Mouse (Mus musculus) midbrain, postnatal 0 days (tissue): ENCODE measurements around the gene Zfp553. TPM values are rescaled to one million over a fixed set of nuclear protein-coding genes. Genes with fewer than 3 reads are reported as not detected.

Experiments used
- ATAC-seq: fragments of 200-750 bp; cut with Nextera tagmentation; 2 replicates; pipeline ENCODE4 v1.8.0; 2017; ENCODE audit warnings: moderate number of reproducible peaks, mild to moderate bottlenecking, moderate TSS enrichment, moderate library complexity; ENCODE audit not compliant: low FRiP score
- DNase-seq: peaks from one replicate; pipeline ENCODE4 v3.0.0-alpha.2; 2015; ENCODE audit warnings: low spot score
- H3K27ac ChIP-seq: fragments of 300-500 bp; sonication (generic); 2 replicates; pipeline ENCODE4 v1.5.1; 2014; ENCODE audit warnings: low read depth, mild to moderate bottlenecking, low read length, mixed read lengths
- H3K27me3 ChIP-seq: fragments of 300-500 bp; sonication (generic); 2 replicates; pipeline ENCODE4 v1.6.1; 2014; ENCODE audit warnings: low read length, control low read depth, mixed read lengths; ENCODE audit not compliant: insufficient read depth
- H3K36me3 ChIP-seq: fragments of 300-500 bp; sonication (generic); 2 replicates; pipeline ENCODE4 v1.6.1; 2014; ENCODE audit warnings: low read length, control low read depth, mixed read lengths; ENCODE audit not compliant: insufficient read depth
- H3K4me1 ChIP-seq: fragments of 300-500 bp; sonication (generic); 2 replicates; pipeline ENCODE4 v1.6.1; 2014; ENCODE audit warnings: mild to moderate bottlenecking, control low read depth, antibody characterized with exemption, low read length, mixed read lengths; ENCODE audit not compliant: insufficient read depth
- H3K4me2 ChIP-seq: fragments of 300-500 bp; sonication (generic); 2 replicates; pipeline ENCODE4 v1.6.1; 2014; ENCODE audit warnings: low read depth, mild to moderate bottlenecking, low read length, mixed read lengths; ENCODE audit not compliant: poor library complexity, severe bottlenecking
- H3K4me3 ChIP-seq: fragments of 300-500 bp; sonication (generic); 2 replicates; pipeline ENCODE4 v1.5.1; 2014; ENCODE audit warnings: low read depth, mild to moderate bottlenecking, low read length, moderate library complexity
- H3K9ac ChIP-seq: fragments of 300-500 bp; sonication (generic); replicated peaks from 2 replicates; pipeline ENCODE4 v1.6.1; 2014; ENCODE audit warnings: mild to moderate bottlenecking, low read length, moderate library complexity, mixed read lengths; ENCODE audit not compliant: poor library complexity, severe bottlenecking
- H3K9me3 ChIP-seq: fragments of 300-500 bp; sonication (generic); 2 replicates; pipeline ENCODE4 v1.6.1; 2016; ENCODE audit warnings: low read length, control low read depth
- CTCF ChIP-seq: IDR thresholded peaks from 2 replicates; pipeline ENCODE4 v1.5.1; 2016; ENCODE audit warnings: antibody characterized with exemption, mild to moderate bottlenecking
- WGBS: fragments of 180-500 bp; shearing (Covaris S2); extraction: QIAGEN DNeasy Blood & Tissue Kit; methylation state at CpG from one replicate; pipeline ENCODE4 v1.1.7; 2014; 5-methylcytosine and 5-hydroxymethylcytosine counted together
- polyA plus RNA-seq: library from polyadenylated mRNA; unstranded; fragments of >200 nt; fragmentation: Nextera tagmentation; extraction: Ambion mirVana; gene quantifications from 2 replicates; pipeline ENCODE4 v1.2.1, GENCODE M21; 2015
- total RNA-seq: library from RNA; depleted of rRNA; stranded (reverse); fragments of >200 nt; gene quantifications from 2 replicates; pipeline ENCODE4 v1.2.3, GENCODE M21; 2014

Zfp553 gene
- total and polyA plus RNA-seq, 2 experiments from 2014 or later = 32.3 to 37.4 TPM

- DNase-seq (no peak), ATAC-seq (no peak)
- no peak for TF ChIP-seq CTCF
- Histone ChIP-seq H3K36me3 (peaks cover 7% of the 10 kb centered on the region; the same call in 1 of the 2 replicates), H3K4me1 (peaks cover 2% of the 10 kb centered on the region; the same call in 1 of the 2 replicates), H3K9ac (no peak overlapping the region), H3K9me3 (0 out of 2 replicates have a peak, but pooled peaks cover 5% of the 10 kb centered on the region), H3K27me3 (no peaks in the 10 kb centered on the region), H3K4me3 (no peak overlapping the region), H3K27ac (no peak overlapping the region), H3K4me2 (no peak overlapping the region)
- 93% methylated on average over 5 of the region's 5 CpGs for WGBS
Observed at GRCm38 (mm10) chr7:127270666-127271065, 37.8 kb downstream of the Zfp553 start.

GRCm38 (mm10) chr7:127271093-127271492 lies 38.2 kb downstream of the Zfp553 start:
- no peak for TF ChIP-seq CTCF
- DNase-seq (no peak), ATAC-seq (no peak)
- Histone ChIP-seq H3K27ac (no peak overlapping the region), H3K4me1 (peaks cover 2% of the 10 kb centered on the region; the same call in 1 of the 2 replicates), H3K4me3 (no peak overlapping the region), H3K9me3 (0 out of 2 replicates have a peak, but pooled peaks cover 5% of the 10 kb centered on the region), H3K27me3 (no peaks in the 10 kb centered on the region), H3K9ac (no peak overlapping the region), H3K4me2 (no peak overlapping the region), H3K36me3 (peaks cover 7% of the 10 kb centered on the region; the same call in 1 of the 2 replicates)
- 96% methylated on average over 4 of the region's 4 CpGs for WGBS

- no peaks in the 10 kb centered on the region for H3K27me3 ChIP-seq
- ATAC-seq (no peak), DNase-seq (no peak)
- no peak overlapping the region for H3K9ac ChIP-seq
- peak overlapping the region; percentile 92 for H3K4me3 ChIP-seq
- peak overlapping the region; percentile 82 for H3K4me2 ChIP-seq
- H3K9me3 ChIP-seq = 0 out of 2 replicates have a peak, but pooled peaks cover 5% of the 10 kb centered on the region
- H3K27ac ChIP-seq = no peak overlapping the region
- peaks cover 2% of the 10 kb centered on the region; the same call in 1 of the 2 replicates for H3K4me1 ChIP-seq
- 90% methylated on average over 15 of the region's 15 CpGs for WGBS
- H3K36me3 ChIP-seq = peaks cover 7% of the 10 kb centered on the region; the same call in 1 of the 2 replicates
- no peak for TF ChIP-seq CTCF
Observed at GRCm38 (mm10) chr7:127272566-127272965, 39.7 kb downstream of the Zfp553 start.

DNA sequence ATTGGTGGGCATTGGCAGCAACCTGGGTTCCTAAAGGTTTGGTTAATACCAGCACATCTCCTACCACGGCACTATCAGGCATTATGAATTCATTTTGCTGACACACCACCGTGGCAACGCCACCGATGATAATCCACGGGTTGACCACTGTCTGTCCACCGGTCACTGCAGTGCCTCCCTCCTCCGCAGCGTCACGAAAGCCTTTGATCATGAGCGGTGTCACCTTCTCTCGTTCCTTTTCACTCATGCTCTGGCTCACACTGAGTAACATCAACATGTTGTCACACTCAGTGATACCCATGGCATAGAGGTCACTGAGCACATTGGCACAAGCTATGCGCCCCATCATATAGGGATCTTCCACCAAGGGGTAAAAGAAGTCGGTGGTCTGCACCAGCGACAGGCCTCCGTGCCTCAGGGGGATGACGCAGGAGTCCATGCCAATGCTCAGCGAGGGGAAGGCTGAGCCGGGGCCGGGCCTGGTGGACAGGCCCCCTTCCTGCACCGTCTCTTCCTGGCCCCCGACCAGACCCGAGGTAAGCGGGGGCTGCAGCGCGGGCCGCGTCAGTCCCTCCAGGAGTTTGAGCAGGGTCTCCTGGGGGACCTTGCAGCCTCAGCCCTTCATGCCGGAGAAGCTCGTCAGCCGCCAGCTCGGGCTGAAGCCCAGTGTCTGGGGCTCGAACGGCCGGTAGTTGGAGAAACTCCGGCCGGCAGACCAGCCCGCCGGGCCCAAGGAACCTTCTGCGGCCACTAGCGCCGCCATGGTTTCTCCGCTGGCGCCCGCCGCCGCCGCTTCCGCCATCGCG lies 40.5 kb downstream of the Zfp553 start:
- Histone ChIP-seq H3K9me3 (0 out of 2 replicates have a peak, but pooled peaks cover 5% of the 10 kb centered on the region), H3K4me1 (peaks cover 2% of the 10 kb centered on the region; the same call in 1 of the 2 replicates), H3K36me3 (peaks cover 7% of the 10 kb centered on the region; the same call in 1 of the 2 replicates), H3K9ac (peak overlapping the region; percentile 89), H3K4me3 (peak overlapping the region; percentile 92), H3K27ac (peak overlapping the region; percentile 88), H3K27me3 (no peaks in the 10 kb centered on the region), H3K4me2 (peak overlapping the region; percentile 82)
- DNase-seq (peak; percentile 40), ATAC-seq (peak; percentile 70)
- 14% methylated on average over 44 of the region's 50 CpGs for WGBS
- no peak for TF ChIP-seq CTCF

DNA sequence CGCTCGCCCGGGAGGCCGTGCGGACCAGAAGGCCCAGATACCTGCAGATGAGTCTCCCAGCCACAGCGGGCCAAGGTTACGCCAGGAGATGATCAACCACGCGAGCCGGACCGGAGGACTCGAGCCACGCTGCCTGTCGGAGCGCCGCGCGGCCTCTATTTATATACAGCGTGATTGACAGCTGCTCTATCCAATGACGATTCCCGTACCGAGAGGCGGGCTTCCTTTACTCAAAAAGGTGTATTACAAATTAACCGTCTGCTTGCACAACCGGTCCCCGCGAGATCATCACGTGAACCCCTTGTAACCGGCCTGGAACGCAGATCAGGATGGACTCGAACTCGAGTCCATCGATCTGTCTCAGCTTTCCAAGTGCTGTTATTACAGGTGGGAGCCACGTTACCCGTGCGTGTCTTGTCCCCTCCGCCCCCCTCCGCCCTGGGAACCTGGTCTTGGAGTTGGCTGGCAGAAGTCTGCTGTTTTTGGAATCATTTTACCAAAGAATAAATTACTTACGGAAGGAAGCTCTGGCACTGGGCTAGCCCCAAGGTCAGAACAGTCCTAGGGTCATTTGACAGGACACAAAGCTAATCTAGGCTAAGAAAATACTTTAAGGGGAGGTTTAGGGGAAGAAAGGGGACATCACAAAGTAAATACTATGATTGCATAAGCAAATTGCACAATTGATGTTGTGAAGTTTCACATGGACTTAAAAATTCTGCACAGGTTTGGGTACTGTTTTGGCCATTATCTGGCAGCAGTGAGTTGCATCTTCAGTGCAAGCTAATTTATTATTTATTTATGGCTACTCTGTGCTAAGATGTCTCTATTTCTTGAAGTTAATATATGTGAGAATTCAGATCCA lies 41.3 kb downstream of the Zfp553 start, which contains the start of gene Sephs2:
Sephs2 (minus strand) TSS at position 131 of the 865 bp plus-strand sequence.
- no peak for TF ChIP-seq CTCF
- Histone ChIP-seq H3K9me3 (0 out of 2 replicates have a peak, but pooled peaks cover 2% of the 10 kb centered on the region), H3K9ac (peak within 1 kb of the TSS; percentile 89), H3K4me3 (peak within 1 kb of the TSS; percentile 92), H3K36me3 (peaks cover 5% of the 10 kb centered on the region; the same call in 1 of the 2 replicates), H3K27ac (peak within 1 kb of the TSS; percentile 88), H3K27me3 (no peaks in the 10 kb centered on the region), H3K4me1 (peaks cover 2% of the 10 kb centered on the region; the same call in 1 of the 2 replicates), H3K4me2 (peak within 1 kb of the TSS; percentile 82)
- WGBS = 2% methylated on average over 39 of the region's 39 CpGs
- DNase-seq = peak; percentile 96
- ATAC-seq = peak; percentile 92
